Comparison of ENCODE assay signal across 26 mouse cellular contexts in genomic region chrX:164173880-164174279, GRCm38 (mm10). TPM values are rescaled to one million over a fixed set of nuclear protein-coding genes. Genes with fewer than 3 reads are reported as not detected.
DNase-seq lines count a peak whose midpoint lies in the region; ATAC-seq and TF ChIP-seq lines count a peak whose summit lies in the region.
"Had no signal": no experiment of that assay in that cellular context is flagged by ENCODE, and none has a peak within 500 bp of the region (broad histone marks: within the 10 kb centered on the region; RNA-seq: fewer than 3 reads in every experiment).

No protein-coding gene starts in this region.

- no peak for TF ChIP-seq CTCF in MEL (IDR thresholded peaks at IDR 0.05 in 2 of 3, conservative IDR thresholded peaks at IDR 0.05 in 1 of 3; ENCODE audit: control insufficient read depth in 1 of 3, insufficient read depth in 1 of 3, low read depth in 2 of 3, low read length in 3 of 3, poor library complexity in 1 of 3, severe bottlenecking in 1 of 3)

- H3K4me1 ChIP-seq in MEL (ENCODE audit: control insufficient read depth in 1 of 2, insufficient read depth in 2 of 2, low read length in 2 of 2): peaks cover 2% of the 10 kb centered on the region in 2 experiments; a peak in 1 of 4 replicates
- H3K4me1 ChIP-seq: embryonic facial prominence, embryonic 13.5 days; embryonic facial prominence, embryonic 15.5 days; forebrain, embryonic 10.5 days; forebrain, embryonic 12.5 days; forebrain, embryonic 15.5 days had no signal

- peaks cover 0 to 8% of the 10 kb centered on the region in 2 experiments; a peak in 2 of 4 replicates for H3K36me3 ChIP-seq in MEL (ENCODE audit: control insufficient read depth in 1 of 2, insufficient read depth in 2 of 2, low read length in 2 of 2)
- H3K36me3 ChIP-seq: embryonic facial prominence, embryonic 13.5 days; embryonic facial prominence, embryonic 15.5 days; forebrain, embryonic 10.5 days; forebrain, embryonic 12.5 days; forebrain, embryonic 15.5 days; G1E had no signal

- no peak overlapping the region for H3K9ac ChIP-seq in MEL (ENCODE audit: control insufficient read depth, low read depth, low read length, poor library complexity, severe bottlenecking)
- H3K9ac ChIP-seq: embryonic facial prominence, embryonic 13.5 days; embryonic facial prominence, embryonic 15.5 days; forebrain, embryonic 12.5 days; forebrain, embryonic 15.5 days; forebrain, postnatal 0 days had no signal

- peak; percentile 85 for ATAC-seq in granulocyte monocyte progenitor cell, adult 5-6 weeks (replicated peaks; ENCODE audit: poor library complexity, severe bottlenecking)
- peak; percentile 90 for ATAC-seq in megakaryocyte progenitor cell, adult 5-6 weeks (replicated peaks; ENCODE audit: poor library complexity)
- ATAC-seq: CD4-positive, CD25-positive, alpha-beta regulatory T cell, adult 4 months; forebrain, embryonic 15.5 days; forebrain, postnatal 0 days had no signal

- no peaks in the 10 kb centered on the region for H3K9me3 ChIP-seq in MEL (replicated peaks; ENCODE audit: insufficient read depth, low read length)
- H3K9me3 ChIP-seq: embryonic facial prominence, embryonic 13.5 days; embryonic facial prominence, embryonic 15.5 days; forebrain, embryonic 10.5 days; forebrain, embryonic 12.5 days; forebrain, embryonic 15.5 days; G1E had no signal

- H3K4me3 ChIP-seq in MEL (ENCODE audit: control insufficient read depth in 1 of 2, insufficient read depth in 1 of 2, low read depth in 2 of 2, low read length in 2 of 2): no peak overlapping the region
- H3K4me3 ChIP-seq: embryonic facial prominence, embryonic 13.5 days; embryonic facial prominence, embryonic 15.5 days; erythroblast, embryonic 14.5 days; forebrain, embryonic 10.5 days; forebrain, embryonic 12.5 days; forebrain, embryonic 15.5 days had no signal

- H3K79me2 ChIP-seq in MEL (ENCODE audit: control insufficient read depth, insufficient read depth, low read length, poor library complexity): no peaks in the 10 kb centered on the region

- no peak for TF ChIP-seq RAD21 in MEL (IDR thresholded peaks at IDR 0.05; ENCODE audit: low read depth, low read length)

- no peaks in the 10 kb centered on the region; a peak in 1 of 4 replicates for H3K27me3 ChIP-seq in MEL (ENCODE audit: control insufficient read depth in 1 of 2, insufficient read depth in 2 of 2, low read length in 2 of 2)
- H3K27me3 ChIP-seq: CH12.LX; forebrain, embryonic 15.5 days had no signal

- DNase-seq in MEL (ENCODE audit: low read depth, low spot score): peak; percentile 43
- DNase-seq in testis, postnatal 14 days (ENCODE audit: low spot score): no peak
- no peak for DNase-seq in heart, postnatal 4 days
- DNase-seq: adrenal gland, adult 2 months; adrenal gland, postnatal 10 days; adrenal gland, postnatal 25 days; B cell, adult 2 months; cerebellum, adult 11 months; cerebellum, adult 18-20 months; cerebellum, adult 8-10 months; cerebellum, adult 9-11 months; cerebellum, postnatal 14 days; embryo, embryonic 11 days; forebrain, postnatal 0 days had no signal

- TF ChIP-seq POLR2A in MEL (IDR thresholded peaks at IDR 0.05; ENCODE audit: control insufficient read depth in 1 of 2, insufficient read depth in 1 of 2, low read depth in 1 of 2, low read length in 2 of 2, poor library complexity in 1 of 2): no peak

- H3K27ac ChIP-seq in MEL (ENCODE audit: control insufficient read depth, low read depth, low read length): no peak overlapping the region
- H3K27ac ChIP-seq: embryonic facial prominence, embryonic 13.5 days; embryonic facial prominence, embryonic 15.5 days; forebrain, embryonic 10.5 days; forebrain, embryonic 12.5 days; forebrain, embryonic 15.5 days had no signal

- TF ChIP-seq EP300 in MEL (IDR thresholded peaks at IDR 0.05; ENCODE audit: low read depth in 1 of 2, low read length in 2 of 2): 0 out of 4 replicates have a peak, but pooled peaks of 1 of the 2 experiments have one; percentile 11

TF ChIP-seq in MEL, 35 proteins besides CTCF, POLR2A, EP300 and RAD21:
- TF ChIP-seq CHD2 (IDR thresholded peaks at IDR 0.05; ENCODE audit: low read length) (no peak), ELF1 (IDR thresholded peaks at IDR 0.05; ENCODE audit: low read depth, low read length) (no peak), ZC3H11A (IDR thresholded peaks at IDR 0.05; ENCODE audit: low read depth, low read length) (no peak), ZMIZ1 (IDR thresholded peaks at IDR 0.05; ENCODE audit: low read depth, low read length) (no peak)
TF ChIP-seq in MEL: peak in this region for 0.

RNA-seq across cellular contexts. Expression of gene Ace2, which starts 34.7 kb away (rescaled TPM):
- total RNA-seq in MEL (2012; rRNA removed): not detected in 2 replicates
- not detected for polyA plus RNA-seq in MEL (2012; ENCODE audit: insufficient read depth in 1 of 2, insufficient read length in 2 of 2, low read depth in 1 of 2, low replicate concordance in 2 of 2, missing spikeins in 1 of 2)
- not detected in 2 replicates for total RNA-seq in granulocyte monocyte progenitor cell, adult 5-6 weeks (2014; fragmentation: Nextera tagmentation)
- total RNA-seq in granulocyte monocyte progenitor cell, adult 5-6 weeks (2017): not detected in 2 replicates
- total RNA-seq in megakaryocyte progenitor cell, adult 5-6 weeks (2015): not detected in 2 replicates
- not detected in 2 replicates for total RNA-seq in megakaryocyte progenitor cell, adult 5-6 weeks (2017)
- total RNA-seq in heart, postnatal 4 days (2021): under 1 TPM; 0.38 to 0.79 TPM
- polyA plus RNA-seq: CD4-positive, CD25-positive, alpha-beta regulatory T cell, adult 4 months; embryonic facial prominence, embryonic 11.5 days; erythroblast, embryonic 14.5 days; G1E had no signal
